Mouse (Mus musculus): ENCODE measurements at regions not wholly inside any gene's neighbourhood (a gene's known extent, or its start where the extent isn't known, plus 50 kb on each side); places are given as distances from the start of the nearest gene placed in this dataset.
"Not testable (repeated sequence)": the region's sequence is repeated elsewhere in the genome, so short reads cannot be mapped to it uniquely, and the experiment has no call there.

- Histone ChIP-seq H3K27ac (no peak overlapping the region), H3K27me3 (ENCODE audit: control insufficient read depth, insufficient read depth, low read length) (no peaks in the 10 kb centered on the region), H3K36me3 (ENCODE audit: control insufficient read depth, insufficient read depth, low read length) (no peaks in the 10 kb centered on the region), H3K4me3 (no peak overlapping the region), H3K79me2 (replicated peaks; ENCODE audit: control insufficient read depth, insufficient read depth, low read length) (no peaks in the 10 kb centered on the region), H3K9ac (ENCODE audit: low read depth, low read length) (no peak overlapping the region), H3K4me1 (ENCODE audit: control insufficient read depth, insufficient read depth, low read length) (no peaks in the 10 kb centered on the region)
- DNase-seq = no peak
- intact Hi-C loops (cut with DNase I) = no loop called here
- TF ChIP-seq POLR2A (IDR thresholded peaks at IDR 0.05; ENCODE audit: insufficient read depth, low read depth, low read length) (no peak), CTCF (IDR thresholded peaks at IDR 0.05) (no peak), EP300 (IDR thresholded peaks at IDR 0.05; ENCODE audit: insufficient read depth, low read depth, low read length) (no peak)
- 52% methylated on average over 1 of the region's 2 CpGs for WGBS
These were observed 133.3 kb upstream of the Slc13a1 start for GRCm38 (mm10) chr6:24301146-24301545.

DNA sequence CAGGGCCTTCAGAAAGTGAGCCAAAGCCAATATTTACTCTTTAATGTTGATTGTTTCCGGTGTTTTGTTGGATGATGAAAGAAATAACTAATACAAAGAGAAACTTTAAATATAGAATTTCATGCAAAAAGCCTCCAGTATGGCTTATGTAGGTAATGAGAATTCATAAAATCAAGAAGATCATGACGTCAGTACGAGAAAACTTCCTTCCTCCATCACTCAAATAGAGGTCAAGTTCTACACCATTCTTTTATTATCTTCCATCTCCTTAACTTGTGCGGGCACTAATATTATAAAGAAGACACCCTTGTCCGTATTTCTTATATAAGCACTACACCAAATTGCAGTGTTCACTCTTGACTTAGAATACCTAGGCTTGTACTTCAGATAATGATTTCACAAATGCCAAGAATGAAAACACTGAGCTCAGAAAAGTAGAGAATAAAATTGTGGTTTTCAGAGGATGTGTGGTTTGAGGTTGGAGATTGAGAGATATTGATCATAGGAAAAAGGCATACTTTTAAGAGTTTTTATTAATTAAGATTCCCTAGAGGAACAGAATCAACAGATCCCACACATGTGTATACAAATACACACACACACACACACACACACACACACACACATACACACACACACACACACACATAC is 130.8 kb upstream of the Slc13a1 start:
- Histone ChIP-seq H3K4me3 (no peak overlapping the region), H3K79me2 (replicated peaks; ENCODE audit: control insufficient read depth, insufficient read depth, low read length) (no peaks in the 10 kb centered on the region), H3K27ac (no peak overlapping the region), H3K27me3 (ENCODE audit: control insufficient read depth, insufficient read depth, low read length) (no peaks in the 10 kb centered on the region), H3K9ac (ENCODE audit: low read depth, low read length) (no peak overlapping the region), H3K4me1 (ENCODE audit: control insufficient read depth, insufficient read depth, low read length) (no peaks in the 10 kb centered on the region), H3K36me3 (ENCODE audit: control insufficient read depth, insufficient read depth, low read length) (no peaks in the 10 kb centered on the region)
- DNase-seq = no peak
- no peak for TF ChIP-seq POLR2A (IDR thresholded peaks at IDR 0.05; ENCODE audit: insufficient read depth, low read depth, low read length)
- TF ChIP-seq EP300 (IDR thresholded peaks at IDR 0.05; ENCODE audit: insufficient read depth, low read depth, low read length) = no peak
- no peak for TF ChIP-seq CTCF (IDR thresholded peaks at IDR 0.05)
- WGBS = 79% methylated on average over 5 of the region's 5 CpGs
- intact Hi-C loops (cut with DNase I) = no loop called here

DNA sequence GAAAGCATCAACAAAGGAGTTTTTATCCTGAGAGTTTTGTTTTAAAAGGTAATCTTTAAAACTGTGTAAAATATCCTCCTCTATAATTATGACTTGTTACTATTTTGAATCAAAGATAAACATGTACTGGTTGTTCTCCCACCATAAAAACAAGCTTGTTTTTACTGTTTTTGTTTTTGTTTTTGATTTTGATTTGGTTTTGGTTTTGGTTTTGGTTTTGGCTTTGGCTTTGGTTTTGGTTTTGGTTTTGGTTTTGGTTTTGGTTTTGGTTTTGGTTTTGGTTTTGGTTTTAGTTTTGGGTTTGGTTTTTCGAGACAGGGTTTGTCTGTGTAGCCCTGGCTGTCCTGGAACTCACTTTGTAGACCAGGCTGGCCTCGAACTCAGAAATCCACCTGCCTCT is 120.9 kb upstream of the Slc13a1 start:
- intact Hi-C loops (cut with DNase I); H3K9ac ChIP-seq (ENCODE audit: low read depth, low read length); H3K79me2 ChIP-seq (replicated peaks; ENCODE audit: control insufficient read depth, insufficient read depth, low read length); H3K36me3 ChIP-seq (ENCODE audit: control insufficient read depth, insufficient read depth, low read length); H3K27ac ChIP-seq; DNase-seq; H3K4me3 ChIP-seq; H3K27me3 ChIP-seq (ENCODE audit: control insufficient read depth, insufficient read depth, low read length); H3K4me1 ChIP-seq (ENCODE audit: control insufficient read depth, insufficient read depth, low read length): not testable (repeated sequence)
- WGBS = 66% methylated on average over 2 of the region's 2 CpGs

DNA sequence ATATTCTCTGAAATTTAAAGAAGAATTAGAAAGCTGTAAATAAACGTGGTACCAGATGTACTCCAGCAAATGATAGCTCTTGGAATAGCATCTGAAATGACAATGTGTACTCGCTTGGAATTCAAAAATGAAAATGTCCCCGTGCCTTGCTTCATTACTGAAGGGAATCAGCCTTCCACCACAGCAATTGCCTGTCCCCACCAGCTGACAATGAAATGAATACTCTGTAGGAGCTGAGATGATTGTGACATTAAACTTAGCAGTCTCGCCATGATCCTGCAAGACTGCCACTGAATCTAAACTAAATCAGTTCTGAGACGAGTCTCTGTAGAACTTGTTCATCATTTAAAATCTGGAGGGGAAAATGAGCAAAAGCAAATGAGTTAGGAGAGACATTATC is 104.9 kb upstream of the Slc13a1 start:
- no peak for DNase-seq
- Histone ChIP-seq H3K36me3 (ENCODE audit: control insufficient read depth, insufficient read depth, low read length) (no peaks in the 10 kb centered on the region), H3K4me1 (ENCODE audit: control insufficient read depth, insufficient read depth, low read length) (no peaks in the 10 kb centered on the region), H3K27ac (no peak overlapping the region), H3K9ac (ENCODE audit: low read depth, low read length) (no peak overlapping the region), H3K4me3 (no peak overlapping the region), H3K27me3 (ENCODE audit: control insufficient read depth, insufficient read depth, low read length) (no peaks in the 10 kb centered on the region), H3K79me2 (replicated peaks; ENCODE audit: control insufficient read depth, insufficient read depth, low read length) (no peaks in the 10 kb centered on the region)
- 65% methylated on average over 5 of the region's 5 CpGs for WGBS
- intact Hi-C loops (cut with DNase I) = no loop called here
- TF ChIP-seq EP300 (IDR thresholded peaks at IDR 0.05; ENCODE audit: insufficient read depth, low read depth, low read length) (no peak), CTCF (IDR thresholded peaks at IDR 0.05) (no peak), POLR2A (IDR thresholded peaks at IDR 0.05; ENCODE audit: insufficient read depth, low read depth, low read length) (no peak)

- TF ChIP-seq POLR2A (IDR thresholded peaks at IDR 0.05; ENCODE audit: insufficient read depth, low read depth, low read length) (no peak), EP300 (IDR thresholded peaks at IDR 0.05; ENCODE audit: insufficient read depth, low read depth, low read length) (no peak), CTCF (IDR thresholded peaks at IDR 0.05) (no peak)
These were observed 101.7 kb upstream of the Slc13a1 start for GRCm38 (mm10) chr6:24269633-24270032.

DNA sequence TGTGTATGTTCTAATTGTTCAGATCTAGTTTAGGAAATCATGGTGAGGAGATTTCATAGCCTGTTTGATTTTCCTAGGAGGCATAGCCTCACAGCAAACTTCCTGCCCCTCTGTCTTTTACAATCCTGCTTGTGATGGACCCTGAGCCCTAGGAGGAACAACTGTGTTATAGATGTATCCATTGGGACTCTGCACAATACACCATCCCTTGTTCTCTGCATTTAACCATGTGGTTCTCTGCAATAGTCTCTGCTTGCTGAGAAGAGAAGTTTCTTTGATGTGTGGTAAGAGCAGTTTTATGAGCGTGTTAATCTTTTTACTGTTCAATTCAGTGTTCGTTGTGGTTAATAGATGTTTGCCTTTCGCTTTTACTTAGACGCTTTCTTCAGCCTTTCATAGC is 95.9 kb upstream of the Slc13a1 start:
- Histone ChIP-seq H3K4me1 (ENCODE audit: control insufficient read depth, insufficient read depth, low read length) (no peaks in the 10 kb centered on the region), H3K36me3 (ENCODE audit: control insufficient read depth, insufficient read depth, low read length) (no peaks in the 10 kb centered on the region), H3K79me2 (replicated peaks; ENCODE audit: control insufficient read depth, insufficient read depth, low read length) (no peaks in the 10 kb centered on the region), H3K27ac (no peak overlapping the region), H3K9ac (ENCODE audit: low read depth, low read length) (no peak overlapping the region), H3K27me3 (ENCODE audit: control insufficient read depth, insufficient read depth, low read length) (no peaks in the 10 kb centered on the region), H3K4me3 (no peak overlapping the region)
- DNase-seq = no peak
- no peak for TF ChIP-seq POLR2A (IDR thresholded peaks at IDR 0.05; ENCODE audit: insufficient read depth, low read depth, low read length)
- TF ChIP-seq CTCF (IDR thresholded peaks at IDR 0.05) = no peak
- TF ChIP-seq EP300 (IDR thresholded peaks at IDR 0.05; ENCODE audit: insufficient read depth, low read depth, low read length) = no peak
- WGBS = 87% methylated on average over 4 of the region's 4 CpGs
- intact Hi-C loops (cut with DNase I) = no loop called here

More at GRCm38 (mm10) chr6:24269633-24270032, 101.7 kb upstream of the Slc13a1 start:
- intact Hi-C loops (cut with DNase I) = no loop called here
- H3K36me3 ChIP-seq (ENCODE audit: control insufficient read depth, insufficient read depth, low read length) = no peaks in the 10 kb centered on the region
- H3K27me3 ChIP-seq (ENCODE audit: control insufficient read depth, insufficient read depth, low read length) = no peaks in the 10 kb centered on the region
- H3K4me1 ChIP-seq (ENCODE audit: control insufficient read depth, insufficient read depth, low read length) = no peaks in the 10 kb centered on the region
- WGBS = 52% methylated on average over 3 of the region's 3 CpGs
- H3K4me3 ChIP-seq = no peak overlapping the region
- DNase-seq = no peak
- H3K9ac ChIP-seq (ENCODE audit: low read depth, low read length) = no peak overlapping the region
- H3K27ac ChIP-seq = no peak overlapping the region
- H3K79me2 ChIP-seq (replicated peaks; ENCODE audit: control insufficient read depth, insufficient read depth, low read length) = no peaks in the 10 kb centered on the region
